Mouse (Mus musculus): ENCODE data around the gene Gmds. TPM values are rescaled to one million over a fixed set of nuclear protein-coding genes. Genes with fewer than 3 reads are reported as not detected.

The Gmds gene
- polyA plus RNA-seq, 1 experiment from 2014 or later: 27.3 TPM

DNA sequence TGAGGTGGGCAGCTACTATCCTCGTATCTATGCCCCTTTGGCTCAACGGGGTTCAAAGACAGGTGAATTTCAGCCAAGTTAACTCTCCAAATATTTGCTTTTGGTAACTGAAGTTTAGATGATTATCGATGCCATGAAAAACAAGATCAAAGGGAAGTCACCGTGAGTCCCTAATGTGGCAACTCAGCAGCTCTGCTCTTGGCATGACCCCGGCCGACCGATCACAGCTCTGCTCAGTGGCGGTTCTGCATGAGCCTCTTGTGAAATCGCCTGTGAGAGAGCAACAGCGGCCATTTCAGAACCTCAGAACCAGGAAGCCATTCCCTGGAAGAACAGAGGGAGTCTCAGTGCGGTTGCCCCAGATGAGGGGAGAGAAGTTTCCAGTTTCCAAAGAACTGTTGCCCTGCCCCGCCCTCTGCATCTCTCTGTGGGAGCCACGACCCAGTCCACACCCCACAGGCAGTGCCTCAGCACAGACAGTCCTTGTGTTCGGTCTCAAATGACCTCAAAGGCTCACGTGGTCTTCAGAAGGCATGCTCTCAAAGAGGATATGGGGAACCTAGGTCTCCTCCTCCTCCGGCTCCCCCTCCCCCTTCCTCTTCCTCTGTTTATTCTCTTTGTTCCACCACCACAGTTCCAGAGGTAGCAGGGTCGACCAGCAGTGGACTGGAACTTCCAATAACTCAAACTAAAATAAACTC lies 559.1 kb downstream of the Gmds start:
- H3K4me1 ChIP-seq (replicated peaks): no peaks in the 10 kb centered on the region
- WGBS: 74% methylated on average over 17 of the region's 17 CpGs
- no peaks in the 10 kb centered on the region for H3K27me3 ChIP-seq
- no peak overlapping the region for H3K27ac ChIP-seq
- no peak overlapping the region for H3K9ac ChIP-seq (replicated peaks)
- H3K4me3 ChIP-seq (replicated peaks): no peak overlapping the region
- H3K4me2 ChIP-seq (replicated peaks): no peak overlapping the region
- no peaks in the 10 kb centered on the region for H3K9me3 ChIP-seq
- ATAC-seq: no peak
- no peaks in the 10 kb centered on the region for H3K36me3 ChIP-seq

GRCm38 (mm10) chr13:31775762-31776161 lies 562.8 kb downstream of the Gmds start:
- Histone ChIP-seq H3K4me1 (replicated peaks) (no peaks in the 10 kb centered on the region), H3K36me3 (no peaks in the 10 kb centered on the region), H3K27me3 (no peaks in the 10 kb centered on the region), H3K4me3 (replicated peaks) (no peak overlapping the region), H3K27ac (no peak overlapping the region), H3K9me3 (no peaks in the 10 kb centered on the region), H3K9ac (replicated peaks) (no peak overlapping the region), H3K4me2 (replicated peaks) (no peak overlapping the region)
- 87% methylated on average over 5 of the region's 5 CpGs for WGBS
- no peak for ATAC-seq

GRCm38 (mm10) chr13:31772882-31773281 lies 565.7 kb downstream of the Gmds start:
- H3K27ac ChIP-seq: no peak overlapping the region
- no peaks in the 10 kb centered on the region for H3K4me1 ChIP-seq (replicated peaks)
- no peak for ATAC-seq
- no peaks in the 10 kb centered on the region for H3K27me3 ChIP-seq
- no peak overlapping the region for H3K4me2 ChIP-seq (replicated peaks)
- WGBS: 78% methylated on average over 5 of the region's 5 CpGs
- no peak overlapping the region for H3K4me3 ChIP-seq (replicated peaks)
- no peaks in the 10 kb centered on the region for H3K36me3 ChIP-seq
- no peak overlapping the region for H3K9ac ChIP-seq (replicated peaks)
- no peaks in the 10 kb centered on the region for H3K9me3 ChIP-seq
